Mouse (Mus musculus) urinary bladder, postnatal 25 days (tissue): ENCODE data around the gene Gcm2.

Experiments used
- DNase-seq: peaks from one replicate; pipeline ENCODE4 v3.0.0; 2022; ENCODE audit warnings: low spot score

Gene Gcm2

GRCm38 (mm10) chr13:41110935-41111334, at the start of gene Gcm2:
TSS of gene Gcm2 (minus strand) at chr13:41111035.
- no peak for DNase-seq

GRCm38 (mm10) chr13:41158426-41158825, 47.6 kb upstream of the Gcm2 start:
- no peak for DNase-seq

GRCm38 (mm10) chr13:41153146-41153545, 42.3 kb upstream of the Gcm2 start:
- DNase-seq: no peak

GRCm38 (mm10) chr13:41146271-41146670, 35.4 kb upstream of the Gcm2 start:
- DNase-seq: peak; percentile 55

GRCm38 (mm10) chr13:41145433-41145970, 34.7 kb upstream of the Gcm2 start:
- DNase-seq: no peak

GRCm38 (mm10) chr13:41134901-41135300, 24.1 kb upstream of the Gcm2 start:
- peak; percentile 60 for DNase-seq

- no peak for DNase-seq
Measured at GRCm38 (mm10) chr13:41129061-41129460, 18.2 kb upstream of the Gcm2 start.

- no peak for DNase-seq
Measured at GRCm38 (mm10) chr13:41128326-41128725, 17.5 kb upstream of the Gcm2 start.

- DNase-seq: no peak
Measured at GRCm38 (mm10) chr13:41123666-41124225, 12.9 kb upstream of the Gcm2 start.

- no peak for DNase-seq
Measured at GRCm38 (mm10) chr13:41119152-41119945, 8.5 kb upstream of the Gcm2 start.

- no peak for DNase-seq
Measured at GRCm38 (mm10) chr13:41113940-41114339, 3.1 kb upstream of the Gcm2 start, which contains the start of gene Sycp2l. TSS of gene Sycp2l (plus strand) at chr13:41114307.

- no peak for DNase-seq
Measured at GRCm38 (mm10) chr13:41105541-41105940, 5.3 kb downstream of the Gcm2 start.

GRCm38 (mm10) chr13:41103841-41104525, 6.9 kb downstream of the Gcm2 start:
- DNase-seq: no peak

- DNase-seq: no peak
Measured at GRCm38 (mm10) chr13:41100031-41100430, 10.8 kb downstream of the Gcm2 start.

- no peak for DNase-seq
Measured at GRCm38 (mm10) chr13:41098325-41098724, 12.5 kb downstream of the Gcm2 start.

- DNase-seq: no peak
Measured at GRCm38 (mm10) chr13:41097324-41098058, 13.3 kb downstream of the Gcm2 start.

- DNase-seq: no peak
Measured at GRCm38 (mm10) chr13:41094160-41094559, 16.7 kb downstream of the Gcm2 start.

- no peak for DNase-seq
Measured at GRCm38 (mm10) chr13:41091271-41091670, 19.6 kb downstream of the Gcm2 start.

GRCm38 (mm10) chr13:41088746-41089145, 22.1 kb downstream of the Gcm2 start:
- no peak for DNase-seq

GRCm38 (mm10) chr13:41085140-41085539, 25.7 kb downstream of the Gcm2 start:
- DNase-seq: no peak

- no peak for DNase-seq
Measured at GRCm38 (mm10) chr13:41084521-41084920, 26.3 kb downstream of the Gcm2 start.

GRCm38 (mm10) chr13:41080700-41081099, 30.1 kb downstream of the Gcm2 start:
- DNase-seq: no peak
